Comparison of ENCODE assay signal across 15 mouse cellular contexts in the genomic region with DNA sequence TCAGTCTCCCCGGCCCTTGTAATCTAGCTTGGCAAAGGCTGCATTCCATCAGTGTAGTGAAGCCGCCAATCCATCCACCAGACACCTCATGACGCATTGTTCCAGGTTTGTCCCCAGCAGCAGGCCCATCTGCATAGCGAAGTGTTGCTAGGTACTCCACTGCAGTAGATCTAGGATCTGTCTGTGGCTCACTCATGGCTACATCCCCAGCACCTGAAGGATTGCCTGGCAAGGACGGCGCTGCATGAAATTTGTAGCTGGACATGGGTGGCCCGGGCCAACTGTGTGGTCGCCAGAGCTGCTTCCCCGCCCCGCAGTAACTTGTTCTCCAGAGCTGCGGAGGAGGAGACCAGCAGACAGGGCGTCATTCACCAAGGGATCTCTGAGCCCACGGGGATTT. TPM values are rescaled to one million over a fixed set of nuclear protein-coding genes. Genes with fewer than 3 reads are reported as not detected.
DNase-seq lines count a peak whose midpoint lies in the region; ATAC-seq lines count a peak whose summit lies in the region.
"Had no signal": no experiment of that assay in that cellular context is flagged by ENCODE, and none has a peak within 500 bp of the region (broad histone marks: within the 10 kb centered on the region; RNA-seq: fewer than 3 reads in every experiment).

No protein-coding gene starts in this region.

- no peaks in the 10 kb centered on the region for H3K9me3 ChIP-seq in kidney, embryonic 16.5 days (ENCODE audit: low read length)
- no peaks in the 10 kb centered on the region for H3K9me3 ChIP-seq in forebrain, embryonic 12.5 days
- no peaks in the 10 kb centered on the region for H3K9me3 ChIP-seq in hindbrain, embryonic 16.5 days (ENCODE audit: control insufficient read depth, low read length)
- H3K9me3 ChIP-seq in neural tube, embryonic 13.5 days: no peaks in the 10 kb centered on the region
- H3K9me3 ChIP-seq: embryonic facial prominence, embryonic 15.5 days; limb, embryonic 12.5 days had no signal

- H3K27ac ChIP-seq in kidney, embryonic 16.5 days (ENCODE audit: low read length): no peak overlapping the region
- peak overlapping the region; percentile 46; the same call in 1 of the 2 replicates for H3K27ac ChIP-seq in forebrain, embryonic 12.5 days
- peak overlapping the region; percentile 51 for H3K27ac ChIP-seq in hindbrain, embryonic 16.5 days (ENCODE audit: low read depth, low read length)
- peak overlapping the region; percentile 79; the same call in 1 of the 2 replicates for H3K27ac ChIP-seq in neural tube, embryonic 13.5 days (replicated peaks)
- H3K27ac ChIP-seq: embryonic facial prominence, embryonic 15.5 days; limb, embryonic 12.5 days had no signal

- 19% methylated on average over 13 of the region's 13 CpGs for WGBS in kidney, embryonic 16.5 days
- 5% methylated on average over 13 of the region's 13 CpGs for WGBS in forebrain, embryonic 12.5 days
- 9% methylated on average over 13 of the region's 13 CpGs for WGBS in hindbrain, embryonic 16.5 days
- WGBS in neural tube, embryonic 13.5 days: 21% methylated on average over 13 of the region's 13 CpGs

- H3K4me1 ChIP-seq in kidney, embryonic 16.5 days (ENCODE audit: insufficient read depth, low read length): peaks cover 16% of the 10 kb centered on the region; the same call in 1 of the 2 replicates
- H3K4me1 ChIP-seq in forebrain, embryonic 12.5 days: peaks cover 32% of the 10 kb centered on the region
- peaks cover 14% of the 10 kb centered on the region for H3K4me1 ChIP-seq in hindbrain, embryonic 16.5 days (ENCODE audit: control insufficient read depth, insufficient read depth, low read depth, low read length)
- H3K4me1 ChIP-seq in neural tube, embryonic 13.5 days (replicated peaks): peaks cover 39% of the 10 kb centered on the region

- no peak for DNase-seq in kidney, postnatal 14 days
- no peak for DNase-seq in frontal cortex, postnatal 25 days (ENCODE audit: low spot score in 2 of 2)
- no peak for DNase-seq in urinary bladder, postnatal 25 days (ENCODE audit: low spot score)
- DNase-seq: cerebellum, adult 8-10 months; lung, adult 2 months had no signal

- H3K4me2 ChIP-seq in kidney, embryonic 16.5 days (replicated peaks; ENCODE audit: low read depth, low read length): peak overlapping the region; percentile 14
- H3K4me2 ChIP-seq in forebrain, embryonic 12.5 days: peak overlapping the region; percentile 25
- peak overlapping the region; percentile 11 for H3K4me2 ChIP-seq in hindbrain, embryonic 16.5 days (ENCODE audit: low read length)
- peak overlapping the region; percentile 1; the same call in 1 of the 2 replicates for H3K4me2 ChIP-seq in neural tube, embryonic 13.5 days
- H3K4me2 ChIP-seq: embryonic facial prominence, embryonic 15.5 days; heart, embryonic 11.5 days; limb, embryonic 12.5 days had no signal

- H3K4me3 ChIP-seq in kidney, embryonic 16.5 days (ENCODE audit: low read length): no peak overlapping the region
- no peak overlapping the region for H3K4me3 ChIP-seq in forebrain, embryonic 12.5 days (replicated peaks)
- no peak overlapping the region for H3K4me3 ChIP-seq in hindbrain, embryonic 16.5 days (ENCODE audit: low read length)
- no peak overlapping the region for H3K4me3 ChIP-seq in neural tube, embryonic 13.5 days
- H3K4me3 ChIP-seq: embryonic facial prominence, embryonic 15.5 days; limb, embryonic 12.5 days had no signal

- ATAC-seq in kidney, embryonic 16.5 days (ENCODE audit: low FRiP score, low TSS enrichment): peak; percentile 40; the same call in 1 of the 2 replicates
- peak; percentile 50; the same call in 1 of the 2 replicates for ATAC-seq in forebrain, embryonic 12.5 days (ENCODE audit: low FRiP score)
- ATAC-seq in hindbrain, embryonic 16.5 days: peak; percentile 57
- ATAC-seq in neural tube, embryonic 13.5 days (ENCODE audit: low read depth): peak; percentile 47
- ATAC-seq in inflammation-experienced regulatory T-cells, adult 6 months: no peak
- ATAC-seq: intestine, embryonic 16.5 days had no signal

- no peak overlapping the region for H3K9ac ChIP-seq in kidney, embryonic 16.5 days (replicated peaks; ENCODE audit: low read length)
- no peak overlapping the region for H3K9ac ChIP-seq in forebrain, embryonic 12.5 days
- peak overlapping the region; percentile 19; the same call in 1 of the 2 replicates for H3K9ac ChIP-seq in hindbrain, embryonic 16.5 days (ENCODE audit: low read depth, low read length)
- H3K9ac ChIP-seq in neural tube, embryonic 13.5 days: peak overlapping the region; percentile 52; the same call in 1 of the 2 replicates
- H3K9ac ChIP-seq: embryonic facial prominence, embryonic 15.5 days; limb, embryonic 12.5 days had no signal

- no peaks in the 10 kb centered on the region for H3K27me3 ChIP-seq in kidney, embryonic 16.5 days (ENCODE audit: insufficient read depth, low read length)
- peaks cover 91% of the 10 kb centered on the region for H3K27me3 ChIP-seq in forebrain, embryonic 12.5 days
- H3K27me3 ChIP-seq in hindbrain, embryonic 16.5 days (replicated peaks; ENCODE audit: control insufficient read depth, insufficient read depth, low read length): no peaks in the 10 kb centered on the region; the same call in 1 of the 2 replicates
- H3K27me3 ChIP-seq in neural tube, embryonic 13.5 days: peaks cover 8% of the 10 kb centered on the region; the same call in 1 of the 2 replicates
- H3K27me3 ChIP-seq: embryonic facial prominence, embryonic 15.5 days had no signal

- no peaks in the 10 kb centered on the region for H3K36me3 ChIP-seq in kidney, embryonic 16.5 days (ENCODE audit: insufficient read depth, low read length)
- no peaks in the 10 kb centered on the region for H3K36me3 ChIP-seq in forebrain, embryonic 12.5 days (replicated peaks)
- no peaks in the 10 kb centered on the region for H3K36me3 ChIP-seq in hindbrain, embryonic 16.5 days (ENCODE audit: control insufficient read depth, insufficient read depth, low read length)
- H3K36me3 ChIP-seq in neural tube, embryonic 13.5 days: 0 out of 2 replicates have a peak, but pooled peaks cover 7% of the 10 kb centered on the region

RNA-seq across cellular contexts. Expression of a gene that starts 28.0 kb away (rescaled TPM):
- 6.1 and 7.1 TPM in 2 replicates for polyA plus RNA-seq in kidney, embryonic 16.5 days (2015; fragmentation: Nextera tagmentation; extraction: Ambion mirVana)
- 12.5 and 15.0 TPM in 2 replicates for polyA plus RNA-seq in forebrain, embryonic 12.5 days (2016; fragmentation: Nextera tagmentation; extraction: Ambion mirVana)
- polyA plus RNA-seq in hindbrain, embryonic 16.5 days (2015; fragmentation: Nextera tagmentation; extraction: Ambion mirVana): 5.3 TPM in 2 replicates
- 15.6 and 16.7 TPM in 2 replicates for polyA plus RNA-seq in neural tube, embryonic 13.5 days (2015; fragmentation: Nextera tagmentation; extraction: Ambion mirVana)
- polyA plus RNA-seq in inflammation-experienced regulatory T-cells, adult 6 months (2017; shearing (Covaris generic)): 1 to 10 TPM; 4.9 to 6.9 (median 6.7) TPM

RNA-seq across cellular contexts. Expression of a gene that starts 59.1 kb away (rescaled TPM):
- polyA plus RNA-seq in kidney, embryonic 16.5 days (2015; fragmentation: Nextera tagmentation; extraction: Ambion mirVana): 0.97 and 1.8 TPM in 2 replicates
- polyA plus RNA-seq in forebrain, embryonic 12.5 days (2016; fragmentation: Nextera tagmentation; extraction: Ambion mirVana): not detected in 2 replicates
- not detected in 2 replicates for polyA plus RNA-seq in hindbrain, embryonic 16.5 days (2015; fragmentation: Nextera tagmentation; extraction: Ambion mirVana)
- polyA plus RNA-seq in neural tube, embryonic 13.5 days (2015; fragmentation: Nextera tagmentation; extraction: Ambion mirVana): 0.28 TPM in 1 of 2 replicates, not detected in the other
- polyA plus RNA-seq in inflammation-experienced regulatory T-cells, adult 6 months (2017; shearing (Covaris generic)): not detected
- polyA plus RNA-seq: lung, adult 2 months; spleen, adult 2 months had no signal

Comparison
In these comparisons a context has a peak if more than half of its experiments do, and no peak if none do; other contexts are left out.
1. H3K9ac ChIP-seq: peak in hindbrain, embryonic 16.5 days (single experiment) and neural tube, embryonic 13.5 days (single experiment); none in kidney, embryonic 16.5 days (single experiment) and forebrain, embryonic 12.5 days (single experiment).
2. Peak in every context shown above with its lines, with median percentiles within 50 percentile points of each other: H3K4me2 ChIP-seq.